ENCODE assay signal across 13 mouse cellular contexts in the genomic region with DNA sequence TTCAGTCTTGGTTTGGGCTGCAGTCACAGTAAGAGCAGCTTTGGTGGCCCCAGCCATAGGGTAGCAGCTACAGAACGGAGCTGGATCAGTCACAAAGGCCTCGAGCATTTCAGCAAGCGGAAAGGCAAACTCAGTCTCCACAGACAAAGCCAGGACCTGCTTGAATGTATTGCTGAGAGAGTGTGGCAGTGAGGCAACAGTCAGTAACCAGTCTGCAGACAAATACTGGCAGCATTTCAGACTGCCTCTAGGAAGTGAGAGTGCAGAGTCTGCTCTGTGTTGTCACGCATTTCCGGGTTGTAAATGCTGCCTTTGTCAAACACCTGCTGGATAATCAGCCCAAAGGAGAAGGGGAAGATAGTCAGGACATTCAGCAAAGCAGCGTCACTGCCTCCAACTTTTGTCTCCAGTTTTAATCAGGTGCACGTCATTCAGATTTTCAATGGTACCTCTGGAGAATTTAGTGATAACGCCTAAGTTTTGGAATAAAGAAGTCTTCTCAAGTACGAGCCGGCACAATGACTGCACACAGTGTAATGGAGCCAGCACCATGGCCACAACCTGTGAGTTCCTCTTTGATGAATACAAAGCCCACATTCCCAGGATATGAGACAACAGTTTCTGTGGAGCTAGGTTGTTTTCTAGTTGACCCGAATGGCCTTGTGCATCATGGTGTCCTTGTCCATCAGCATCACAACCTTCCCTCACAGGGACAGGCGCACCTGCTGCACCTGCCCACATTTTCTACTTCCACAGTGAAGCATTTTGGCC.
DNase-seq lines count a peak whose midpoint lies in the region; ATAC-seq lines count a peak whose summit lies in the region.
"Had no signal": no experiment of that assay in that cellular context is flagged by ENCODE, and none has a peak within 500 bp of the region (broad histone marks: within the 10 kb centered on the region; RNA-seq: fewer than 3 reads in every experiment).

No protein-coding gene starts in this region.

- peak overlapping the region; percentile 6; the same call in 1 of the 2 replicates for H3K4me2 ChIP-seq in hindbrain, embryonic 15.5 days
- H3K4me2 ChIP-seq in midbrain, embryonic 15.5 days: no peak overlapping the region
- H3K4me2 ChIP-seq: heart, embryonic 15.5 days; kidney, embryonic 15.5 days had no signal

- no peaks in the 10 kb centered on the region for H3K9me3 ChIP-seq in forebrain, embryonic 10.5 days
- no peaks in the 10 kb centered on the region for H3K9me3 ChIP-seq in hindbrain, embryonic 15.5 days
- no peaks in the 10 kb centered on the region for H3K9me3 ChIP-seq in midbrain, embryonic 15.5 days
- H3K9me3 ChIP-seq: heart, embryonic 15.5 days; kidney, embryonic 15.5 days had no signal

- no peak overlapping the region for H3K4me3 ChIP-seq in forebrain, embryonic 10.5 days
- no peak overlapping the region for H3K4me3 ChIP-seq in hindbrain, embryonic 15.5 days
- no peak overlapping the region for H3K4me3 ChIP-seq in midbrain, embryonic 15.5 days
- H3K4me3 ChIP-seq: heart, embryonic 15.5 days; kidney, embryonic 15.5 days had no signal

- WGBS in forebrain, embryonic 10.5 days: 58% methylated on average over 12 of the region's 12 CpGs
- 48% methylated on average over 12 of the region's 12 CpGs for WGBS in hindbrain, embryonic 15.5 days
- WGBS in midbrain, embryonic 15.5 days: 40% methylated on average over 12 of the region's 12 CpGs

- H3K9ac ChIP-seq in hindbrain, embryonic 15.5 days: peak overlapping the region; percentile 12; the same call in 1 of the 2 replicates
- no peak overlapping the region for H3K9ac ChIP-seq in midbrain, embryonic 15.5 days
- H3K9ac ChIP-seq: heart, embryonic 15.5 days; kidney, embryonic 15.5 days; liver, embryonic 14.5 days had no signal

- no peaks in the 10 kb centered on the region for H3K27me3 ChIP-seq in forebrain, embryonic 10.5 days (ENCODE audit: poor library complexity, severe bottlenecking)
- no peaks in the 10 kb centered on the region for H3K27me3 ChIP-seq in hindbrain, embryonic 15.5 days
- H3K27me3 ChIP-seq in midbrain, embryonic 15.5 days (replicated peaks): no peaks in the 10 kb centered on the region
- H3K27me3 ChIP-seq: heart, embryonic 15.5 days; kidney, embryonic 15.5 days had no signal

- H3K4me1 ChIP-seq in forebrain, embryonic 10.5 days: peaks cover 10% of the 10 kb centered on the region
- 0 out of 2 replicates have a peak, but pooled peaks cover 6% of the 10 kb centered on the region for H3K4me1 ChIP-seq in hindbrain, embryonic 15.5 days (replicated peaks)
- H3K4me1 ChIP-seq in midbrain, embryonic 15.5 days: peaks cover 3% of the 10 kb centered on the region; the same call in 1 of the 2 replicates
- H3K4me1 ChIP-seq: heart, embryonic 15.5 days; kidney, embryonic 15.5 days had no signal

- peak; percentile 26 for DNase-seq in embryo, embryonic 10.5 days (ENCODE audit: low spot score)
- no peak for DNase-seq in embryo, embryonic 10 days (ENCODE audit: low spot score)
- DNase-seq in forebrain, embryonic 10.5 days (ENCODE audit: extremely low spot score, low spot score): no peak
- DNase-seq in adrenal gland, adult 2 months: no peak
- DNase-seq in kidney, postnatal 36 days: no peak
- no peak for DNase-seq in kidney, adult 18-20 months
- DNase-seq: adrenal gland, postnatal 10 days; cerebellum, adult 9-10 months had no signal

- H3K27ac ChIP-seq in forebrain, embryonic 10.5 days: peak overlapping the region; percentile 75
- peak overlapping the region; percentile 48 for H3K27ac ChIP-seq in hindbrain, embryonic 15.5 days (replicated peaks)
- H3K27ac ChIP-seq in midbrain, embryonic 15.5 days: peak overlapping the region; percentile 48
- H3K27ac ChIP-seq: heart, embryonic 15.5 days; kidney, embryonic 15.5 days; liver, embryonic 14.5 days had no signal

- H3K36me3 ChIP-seq in forebrain, embryonic 10.5 days (replicated peaks): no peaks in the 10 kb centered on the region
- no peaks in the 10 kb centered on the region for H3K36me3 ChIP-seq in hindbrain, embryonic 15.5 days
- no peaks in the 10 kb centered on the region for H3K36me3 ChIP-seq in midbrain, embryonic 15.5 days (replicated peaks)
- H3K36me3 ChIP-seq: heart, embryonic 15.5 days; kidney, embryonic 15.5 days had no signal

- peak; percentile 80 for ATAC-seq in hindbrain, embryonic 15.5 days (ENCODE audit: low FRiP score, low read depth)
- ATAC-seq in midbrain, embryonic 15.5 days (replicated peaks): peak; percentile 90
